Mouse (Mus musculus): Measurements from ENCODE around the gene Lrrc9.

Gene Lrrc9

GRCm38 (mm10) chr12:72554347-72554746, 112.7 kb downstream of the Lrrc9 start:
- no peak for DNase-seq (ENCODE audit: extremely low read depth, insufficient read length, low spot score)

- DNase-seq (ENCODE audit: extremely low read depth, insufficient read length, low spot score) = no peak
Measured at GRCm38 (mm10) chr12:72564281-72564795, 122.7 kb downstream of the Lrrc9 start.
